Mouse (Mus musculus) heart, postnatal 36 days (tissue): ENCODE results near the gene Slc6a19. TPM values are rescaled to one million over a fixed set of nuclear protein-coding genes. Genes with fewer than 3 reads are reported as not detected.
"Not testable (repeated sequence)": the region's sequence is repeated elsewhere in the genome, so short reads cannot be mapped to it uniquely, and the experiment has no call there.

Source experiments
- DNase-seq, 2 experiments: peaks; one replicate each; pipeline ENCODE4 v3.0.0; 2021 to 2022
- intact Hi-C: fragments of 180-260 bp; cut with DNase I; formaldehyde crosslinking; loops from one replicate; pipeline ENCODE4 v1.15.1; 2025
- total RNA-seq, 2 experiments: library from RNA; stranded (reverse); gene quantifications; 2 replicates each; pipeline ENCODE4 v1.2.3; 2021

Slc6a19 gene
- total RNA-seq = not detected

DNA sequence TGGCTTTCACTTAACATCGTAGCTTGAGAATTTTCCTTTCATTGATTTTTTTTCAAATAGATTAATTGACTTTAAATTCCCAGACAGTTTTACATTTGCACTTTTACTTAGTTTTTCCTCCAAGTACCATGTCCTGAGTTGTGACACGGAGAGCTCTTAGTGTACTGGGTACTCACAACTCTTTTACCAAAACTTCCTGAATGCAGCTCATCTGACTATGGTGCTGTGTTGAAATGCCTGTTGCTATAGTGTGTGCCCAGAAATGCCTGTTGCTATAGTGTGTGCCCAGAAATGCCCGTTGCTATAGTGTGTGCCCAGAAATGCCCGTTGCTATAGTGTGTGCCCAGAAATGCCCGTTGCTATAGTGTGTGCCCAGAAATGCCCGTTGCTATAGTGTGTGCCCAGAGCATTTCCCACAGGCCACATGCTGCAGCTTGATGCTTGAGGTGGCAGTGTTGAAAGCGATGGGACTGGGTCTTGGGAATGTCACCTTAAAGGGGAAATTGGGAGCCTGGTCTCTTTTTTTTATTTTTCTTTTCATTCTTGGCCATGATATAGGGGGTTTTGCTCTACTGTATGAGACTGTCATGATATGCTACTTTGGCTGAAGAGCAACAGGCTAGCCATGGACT, at the start of gene Slc6a19:
Slc6a19 (minus strand) TSS at position 172 of the 632 bp plus-strand sequence.
- DNase-seq = no peak
- intact Hi-C loops = no loop called here

- no peak for DNase-seq
- intact Hi-C loops = no loop called here
Measured at GRCm38 (mm10) chr13:73751284-73751683, 46.6 kb upstream of the Slc6a19 start.

- no peak for DNase-seq
- intact Hi-C loops = no loop called here
Measured at GRCm38 (mm10) chr13:73750435-73750834, 45.8 kb upstream of the Slc6a19 start.

- no peak for DNase-seq
- intact Hi-C loops = loop anchor here (2.0 kb wide), 1 partner anchor 74 kb away; no protein-coding TSS in a partner anchor
Measured at GRCm38 (mm10) chr13:73748663-73749440, 44.2 kb upstream of the Slc6a19 start.

GRCm38 (mm10) chr13:73743662-73744061, 39.0 kb upstream of the Slc6a19 start:
- intact Hi-C loops = no loop called here

DNA sequence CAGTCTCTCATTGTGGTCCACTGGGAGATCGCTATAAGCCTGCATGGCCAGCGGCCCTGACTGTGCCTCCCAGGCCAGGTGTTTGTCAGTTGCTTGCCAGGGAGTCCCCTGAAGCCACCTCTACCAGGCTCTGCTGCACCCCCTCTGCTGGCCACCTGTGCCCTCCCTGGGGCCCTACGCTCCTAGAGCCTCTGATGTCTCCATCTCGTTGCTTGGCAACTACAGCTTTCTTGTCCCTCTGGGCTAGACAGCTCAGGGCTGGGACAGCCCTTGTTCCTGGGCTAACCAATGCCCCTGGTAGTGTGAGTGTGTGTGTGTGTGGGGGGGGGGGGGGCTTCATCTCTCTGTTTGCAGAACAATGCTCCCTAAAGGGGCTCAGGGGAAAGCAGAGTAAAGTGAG, 38.3 kb upstream of the Slc6a19 start:
- intact Hi-C loops = no loop called here
- DNase-seq = no peak

More at GRCm38 (mm10) chr13:73743662-73744061, 39.0 kb upstream of the Slc6a19 start:
- no peak for DNase-seq

- DNase-seq, intact Hi-C loops: not testable (repeated sequence)
Measured at GRCm38 (mm10) chr13:73740399-73740944, 35.8 kb upstream of the Slc6a19 start.

DNA sequence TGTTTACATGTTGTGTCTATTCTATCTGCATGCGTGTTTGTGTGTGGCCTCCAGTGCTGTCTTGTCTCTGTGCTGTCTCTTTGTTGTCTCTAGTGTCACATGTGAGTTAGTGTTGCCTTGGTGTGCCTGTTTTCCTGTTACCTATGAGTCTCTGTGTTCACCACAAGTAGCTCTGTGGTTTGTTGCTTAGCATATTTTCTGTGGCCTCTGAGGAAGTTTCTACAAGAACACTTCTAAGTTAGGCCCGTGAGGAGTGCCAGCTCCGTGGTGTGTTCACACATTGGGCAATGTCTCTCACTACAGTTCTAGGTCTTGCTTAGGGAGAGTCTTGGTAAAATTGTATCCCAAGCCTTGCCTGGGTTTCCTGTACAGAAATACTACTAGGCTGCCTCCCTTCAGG, 32.3 kb upstream of the Slc6a19 start:
- intact Hi-C loops = no loop called here
- no peak for DNase-seq

DNA sequence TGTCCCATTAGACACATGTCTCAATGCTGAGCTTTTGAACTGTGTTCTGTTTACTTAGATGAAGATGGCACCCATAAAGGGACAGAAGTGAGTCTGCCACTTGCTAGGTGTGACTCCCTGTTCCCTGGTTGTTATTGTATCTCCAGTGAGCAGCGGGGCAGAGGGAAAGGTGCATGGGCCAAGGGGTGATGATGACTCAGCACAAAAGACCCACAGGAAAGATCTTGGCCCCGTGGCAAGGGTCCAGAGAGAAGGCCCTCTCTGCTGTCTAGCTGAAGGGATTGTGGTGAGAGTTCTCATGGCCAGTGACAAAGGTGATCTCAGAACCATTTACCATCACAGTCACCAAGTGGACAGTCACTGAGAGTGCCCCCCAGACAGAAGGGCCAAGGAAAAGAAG, 31.3 kb upstream of the Slc6a19 start:
- intact Hi-C loops = no loop called here
- DNase-seq = no peak

GRCm38 (mm10) chr13:73735270-73735669, 30.6 kb upstream of the Slc6a19 start:
- no peak for DNase-seq
- intact Hi-C loops = no loop called here

DNA sequence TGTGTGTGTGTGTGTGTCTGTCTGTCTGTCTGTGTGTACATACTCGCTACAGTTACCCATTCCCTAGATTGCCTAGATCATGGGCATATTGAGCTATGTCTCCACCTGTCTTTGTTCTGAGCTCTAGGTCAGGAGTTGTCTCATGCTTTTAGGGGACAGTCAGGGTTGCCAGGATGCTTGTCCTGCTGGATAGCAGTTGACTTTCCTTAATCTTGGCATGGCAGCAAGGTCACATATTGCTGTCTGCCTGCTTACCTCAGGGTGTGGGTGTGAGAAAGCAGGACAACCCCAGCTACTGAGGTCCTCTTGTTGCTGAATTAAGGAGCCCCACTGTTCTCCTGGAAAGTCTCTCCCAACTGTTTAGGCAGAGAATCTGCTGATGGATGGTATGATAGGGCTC, 29.7 kb upstream of the Slc6a19 start:
- no peak for DNase-seq
- intact Hi-C loops = no loop called here

- DNase-seq = peak in 1 of 2 experiments; percentile 45
- intact Hi-C loops = loop anchor here (2.0 kb wide), 1 partner anchor 42 kb away; no protein-coding TSS in a partner anchor
Measured at GRCm38 (mm10) chr13:73732742-73733700, 28.4 kb upstream of the Slc6a19 start, which contains the start of gene Slc12a7. Gene Slc12a7, plus strand, starts transcription at chr13:73733094.

DNA sequence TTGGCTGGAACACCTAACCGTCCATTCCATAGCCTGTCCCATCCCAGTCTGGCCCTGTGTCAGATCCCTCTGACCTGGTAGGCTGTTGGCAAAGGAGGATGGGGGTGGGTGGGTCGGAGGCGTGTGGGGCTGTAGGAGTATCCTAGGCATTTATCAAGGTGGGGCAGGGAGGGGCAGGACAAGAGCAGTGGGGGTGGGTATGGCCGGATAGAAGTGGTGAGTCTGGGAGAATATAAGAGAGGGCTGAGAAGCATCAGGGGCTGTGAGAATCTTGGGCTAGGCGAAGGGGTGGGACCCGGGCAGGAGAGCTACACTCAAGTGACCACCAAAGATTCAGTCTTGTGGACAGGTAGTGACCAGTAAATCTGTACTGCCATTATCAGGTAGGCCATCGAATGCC, 27.6 kb upstream of the Slc6a19 start:
- intact Hi-C loops = loop anchor here (2.0 kb wide), 1 partner anchor 43 kb away; no protein-coding TSS in a partner anchor
- no peak for DNase-seq

GRCm38 (mm10) chr13:73730913-73731312, 26.2 kb upstream of the Slc6a19 start:
- intact Hi-C loops = no loop called here
- no peak for DNase-seq

GRCm38 (mm10) chr13:73728633-73729032, 24.0 kb upstream of the Slc6a19 start:
- intact Hi-C loops = no loop called here
- no peak for DNase-seq

DNA sequence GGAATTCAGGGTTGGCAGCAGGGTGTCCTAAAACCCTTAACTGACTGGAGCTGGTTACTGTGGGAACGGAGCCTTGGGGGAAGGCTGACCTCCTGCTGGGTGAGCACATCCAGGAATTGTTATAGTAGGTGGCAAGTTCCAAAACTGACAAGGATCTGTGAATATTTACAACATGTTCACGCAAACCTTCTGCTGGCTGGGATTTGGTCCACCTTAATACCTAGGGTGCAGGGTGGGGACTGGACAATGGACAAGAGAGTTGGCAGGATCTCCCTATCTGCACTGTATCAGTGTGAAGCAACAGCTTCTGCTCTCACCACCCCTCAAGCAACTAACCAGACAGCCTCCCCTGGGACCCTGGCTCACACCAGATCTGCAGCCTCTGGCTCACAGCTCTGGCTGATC, 23.0 kb upstream of the Slc6a19 start:
- peak; percentile 58 to 62 for DNase-seq
- intact Hi-C loops = no loop called here

DNA sequence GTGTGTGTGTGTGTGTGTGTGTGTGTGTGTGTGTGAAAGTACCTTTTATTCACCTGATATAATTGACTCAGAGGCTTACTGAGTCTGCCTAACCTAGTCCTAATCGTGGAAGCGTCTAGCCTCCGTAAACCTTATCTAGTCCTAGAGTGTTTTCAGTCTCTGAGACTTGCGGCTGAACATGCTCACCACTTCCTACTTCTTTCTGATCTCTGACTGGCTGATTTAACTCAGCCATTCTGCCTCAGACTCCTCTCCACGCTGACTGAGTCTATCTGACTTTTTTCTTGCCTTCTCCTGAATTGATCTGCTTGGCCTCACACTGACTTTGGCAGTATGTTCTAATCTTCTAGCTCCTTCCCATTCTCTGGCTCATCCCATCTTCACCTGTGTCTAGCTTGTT, 20.6 kb upstream of the Slc6a19 start:
- intact Hi-C loops = no loop called here
- no peak for DNase-seq

GRCm38 (mm10) chr13:73723081-73723668, 18.5 kb upstream of the Slc6a19 start:
- DNase-seq = peak; percentile 57 to 68

GRCm38 (mm10) chr13:73720241-73720640, 15.6 kb upstream of the Slc6a19 start:
- intact Hi-C loops = no loop called here
- no peak for DNase-seq

More at GRCm38 (mm10) chr13:73723081-73723668, 18.5 kb upstream of the Slc6a19 start:
- intact Hi-C loops = loop anchor here (1.0 to 2.0 kb wide), 2 partner anchors 50 to 99 kb away; no protein-coding TSS in a partner anchor

DNA sequence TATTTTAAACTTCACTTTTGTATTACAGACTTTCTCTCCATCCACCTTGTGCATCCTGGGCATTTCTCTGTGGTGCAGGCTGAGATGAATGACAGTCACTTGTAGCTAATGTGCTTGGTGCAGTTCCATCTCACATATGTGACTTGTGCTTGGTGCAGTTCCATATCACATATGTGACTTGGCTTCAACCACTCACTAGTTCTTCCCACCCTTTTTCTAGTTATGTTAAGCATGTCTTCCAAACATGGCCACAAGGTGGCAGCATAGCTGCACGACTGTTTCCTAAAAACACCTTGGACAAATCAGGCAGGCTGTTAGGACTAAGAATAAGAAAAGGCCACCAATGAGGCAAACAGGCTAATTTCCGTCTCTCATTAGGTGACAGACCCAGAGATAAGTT, 13.6 kb upstream of the Slc6a19 start:
- intact Hi-C loops = loop anchor here (1.0 to 5.0 kb wide), 4 partner anchors 71 to 584 kb away; no protein-coding TSS in a partner anchor
- DNase-seq = peak; percentile 82 to 87
